Mouse (Mus musculus) heart, embryonic 16.5 days (tissue): Measurements from ENCODE around the gene Plcd4. TPM values are rescaled to one million over a fixed set of nuclear protein-coding genes. Genes with fewer than 3 reads are reported as not detected.
"Not testable (repeated sequence)": the region's sequence is repeated elsewhere in the genome, so short reads cannot be mapped to it uniquely, and the experiment has no call there.

ENCODE experiments used
- ATAC-seq: fragments of 200-750 bp; cut with Nextera tagmentation; replicated peaks from 2 replicates; pipeline ENCODE4 v1.8.0; 2017; ENCODE audit warnings: moderate number of reproducible peaks; ENCODE audit not compliant: insufficient read depth, low FRiP score; ENCODE audit errors: extremely low read depth
- H3K27ac ChIP-seq: fragments of 300-500 bp; sonication (generic); 2 replicates; pipeline ENCODE4 v1.5.1; 2014; ENCODE audit warnings: mild to moderate bottlenecking, low read length, control low read depth, moderate library complexity
- H3K27me3 ChIP-seq: fragments of 300-500 bp; sonication (generic); 2 replicates; pipeline ENCODE4 v1.6.1; 2014; ENCODE audit warnings: low read length, mixed read lengths; ENCODE audit not compliant: control insufficient read depth, insufficient read depth
- H3K36me3 ChIP-seq: fragments of 300-500 bp; sonication (generic); 2 replicates; pipeline ENCODE4 v1.6.1; 2014; ENCODE audit not compliant: control insufficient read depth, insufficient read depth
- H3K4me1 ChIP-seq: fragments of 300-500 bp; sonication (generic); 2 replicates; pipeline ENCODE4 v1.6.1; 2014; ENCODE audit warnings: low read length, mixed read lengths; ENCODE audit not compliant: control insufficient read depth, insufficient read depth
- H3K4me2 ChIP-seq: fragments of 300-500 bp; sonication (generic); 2 replicates; pipeline ENCODE4 v1.6.1; 2014; ENCODE audit warnings: low read depth, mild to moderate bottlenecking, control low read depth, low read length
- H3K4me3 ChIP-seq: fragments of 300-500 bp; sonication (generic); 2 replicates; pipeline ENCODE4 v1.5.1; 2014; ENCODE audit warnings: mild to moderate bottlenecking, control low read depth, low read length
- H3K9ac ChIP-seq: fragments of 300-500 bp; sonication (generic); 2 replicates; pipeline ENCODE4 v1.6.1; 2014; ENCODE audit warnings: low read length, control low read depth
- H3K9me3 ChIP-seq: fragments of 300-500 bp; sonication (generic); replicated peaks from 2 replicates; pipeline ENCODE4 v1.6.1; 2016; ENCODE audit warnings: low read length; ENCODE audit not compliant: control insufficient read depth
- WGBS: fragments of 180-500 bp; shearing (Covaris S2); extraction: QIAGEN DNeasy Blood & Tissue Kit; methylation state at CpG from one replicate; pipeline ENCODE4 v1.1.7; 2014; 5-methylcytosine and 5-hydroxymethylcytosine counted together
- polyA plus RNA-seq: library from polyadenylated mRNA; unstranded; fragments of >200 nt; fragmentation: Nextera tagmentation; extraction: Ambion mirVana; gene quantifications from 2 replicates; pipeline ENCODE4 v1.2.1, GENCODE M21; 2015

Plcd4 gene
- polyA plus RNA-seq, result 0.20 and 0.68 TPM in 2 replicates

- Histone ChIP-seq H3K9me3 (no peaks in the 10 kb centered on the region), H3K4me2 (peak within 1 kb of the TSS; percentile 3; the same call in 1 of the 2 replicates), H3K4me3 (no peak within 1 kb of the TSS), H3K9ac (no peak within 1 kb of the TSS), H3K36me3 (no peaks in the 10 kb centered on the region), H3K27ac (no peak within 1 kb of the TSS), H3K4me1 (no peaks in the 10 kb centered on the region), H3K27me3 (no peaks in the 10 kb centered on the region)
- 10% methylated on average over 6 of the region's 6 CpGs for WGBS
- no peak for ATAC-seq
These were observed at the start of gene Plcd4 for GRCm38 (mm10) chr1:74542451-74542961. Gene Plcd4 (plus strand): TSS chr1:74542888.

GRCm38 (mm10) chr1:74501106-74501505 is 41.6 kb upstream of the Plcd4 start:
- no peaks in the 10 kb centered on the region for H3K9me3 ChIP-seq
- peaks cover 11% of the 10 kb centered on the region for H3K4me1 ChIP-seq
- no peak overlapping the region for H3K9ac ChIP-seq
- no peak overlapping the region for H3K4me3 ChIP-seq
- no peaks in the 10 kb centered on the region for H3K36me3 ChIP-seq
- no peak overlapping the region for H3K27ac ChIP-seq
- ATAC-seq, result no peak
- WGBS, result 63% methylated on average over 1 of the region's 1 CpGs
- no peaks in the 10 kb centered on the region for H3K27me3 ChIP-seq
- no peak overlapping the region for H3K4me2 ChIP-seq

- H3K9me3 ChIP-seq, result no peaks in the 10 kb centered on the region
- peak overlapping the region; percentile 83 for H3K4me2 ChIP-seq
- H3K4me1 ChIP-seq, result peaks cover 33% of the 10 kb centered on the region
- H3K9ac ChIP-seq, result peak overlapping the region; percentile 80
- H3K27me3 ChIP-seq, result no peaks in the 10 kb centered on the region
- peak overlapping the region; percentile 96 for H3K4me3 ChIP-seq
- ATAC-seq, result no peak
- H3K36me3 ChIP-seq, result no peaks in the 10 kb centered on the region; the same call in 1 of the 2 replicates
- WGBS, result 0% methylated on average over 22 of the region's 22 CpGs
- H3K27ac ChIP-seq, result peak overlapping the region; percentile 64
These were observed 37.3 kb upstream of the Plcd4 start for GRCm38 (mm10) chr1:74505393-74505720.

- under 1% methylated on average over 64 of the region's 64 CpGs for WGBS
- H3K27me3 ChIP-seq, result no peaks in the 10 kb centered on the region
- H3K4me3 ChIP-seq, result peak within 1 kb of the TSS; percentile 96
- H3K36me3 ChIP-seq, result no peaks in the 10 kb centered on the region; the same call in 1 of the 2 replicates
- peak within 1 kb of the TSS; percentile 97 for H3K9ac ChIP-seq
- peak within 1 kb of the TSS; percentile 85 for H3K4me2 ChIP-seq
- H3K27ac ChIP-seq, result peak within 1 kb of the TSS; percentile 95
- peak; percentile 99 for ATAC-seq
- no peaks in the 10 kb centered on the region for H3K9me3 ChIP-seq
- peaks cover 33% of the 10 kb centered on the region for H3K4me1 ChIP-seq
These were observed 36.8 kb upstream of the Plcd4 start, which contains the start of gene Cnot9 for GRCm38 (mm10) chr1:74505721-74506464. Gene Cnot9 (plus strand): TSS chr1:74506058.

GRCm38 (mm10) chr1:74506471-74506881 is 36.2 kb upstream of the Plcd4 start:
- no peaks in the 10 kb centered on the region; the same call in 1 of the 2 replicates for H3K36me3 ChIP-seq
- ATAC-seq, result peak; percentile 16; the same call in 1 of the 2 replicates
- under 1% methylated on average over 34 of the region's 34 CpGs for WGBS

GRCm38 (mm10) chr1:74507780-74508179 is 34.9 kb upstream of the Plcd4 start:
- no peak for ATAC-seq

More at GRCm38 (mm10) chr1:74506471-74506881, 36.2 kb upstream of the Plcd4 start:
- Histone ChIP-seq H3K27me3 (no peaks in the 10 kb centered on the region), H3K4me1 (peaks cover 33% of the 10 kb centered on the region), H3K4me2 (peak overlapping the region; percentile 85), H3K9ac (peak overlapping the region; percentile 97), H3K9me3 (no peaks in the 10 kb centered on the region), H3K27ac (peak overlapping the region; percentile 95), H3K4me3 (peak overlapping the region; percentile 96)

GRCm38 (mm10) chr1:74511306-74511705 is 31.4 kb upstream of the Plcd4 start:
- 94% methylated on average over 5 of the region's 5 CpGs for WGBS
- H3K27me3 ChIP-seq, result no peaks in the 10 kb centered on the region
- no peak overlapping the region for H3K4me2 ChIP-seq
- no peak overlapping the region for H3K9ac ChIP-seq
- no peaks in the 10 kb centered on the region for H3K9me3 ChIP-seq
- peaks cover 2% of the 10 kb centered on the region; the same call in 1 of the 2 replicates for H3K36me3 ChIP-seq
- no peak for ATAC-seq
- no peak overlapping the region for H3K4me3 ChIP-seq
- peaks cover 23% of the 10 kb centered on the region for H3K4me1 ChIP-seq
- H3K27ac ChIP-seq, result no peak overlapping the region

More at GRCm38 (mm10) chr1:74507780-74508179, 34.9 kb upstream of the Plcd4 start:
- Histone ChIP-seq H3K9me3 (no peaks in the 10 kb centered on the region), H3K27ac (no peak overlapping the region), H3K27me3 (no peaks in the 10 kb centered on the region), H3K4me1 (peaks cover 33% of the 10 kb centered on the region), H3K4me3 (no peak overlapping the region), H3K9ac (no peak overlapping the region), H3K4me2 (peak overlapping the region; percentile 85), H3K36me3 (no peaks in the 10 kb centered on the region; the same call in 1 of the 2 replicates)
- WGBS, result 90% methylated on average over 2 of the region's 2 CpGs

GRCm38 (mm10) chr1:74512999-74513398 is 29.7 kb upstream of the Plcd4 start:
- not testable (repeated sequence) for H3K27me3 ChIP-seq, H3K9me3 ChIP-seq, H3K27ac ChIP-seq, H3K36me3 ChIP-seq, H3K4me2 ChIP-seq, ATAC-seq, H3K9ac ChIP-seq, H3K4me3 ChIP-seq
- H3K4me1 ChIP-seq, result peaks cover 13% of the 10 kb centered on the region
- 88% methylated on average over 1 of the region's 1 CpGs for WGBS

GRCm38 (mm10) chr1:74519875-74520274 is 22.8 kb upstream of the Plcd4 start:
- no peak for ATAC-seq
- Histone ChIP-seq H3K9me3 (no peaks in the 10 kb centered on the region), H3K4me1 (no peaks in the 10 kb centered on the region), H3K27ac (no peak overlapping the region), H3K4me2 (no peak overlapping the region), H3K9ac (no peak overlapping the region), H3K27me3 (no peaks in the 10 kb centered on the region), H3K4me3 (no peak overlapping the region), H3K36me3 (peaks cover 35% of the 10 kb centered on the region)
